Mouse (Mus musculus): ENCODE results near the gene Avpr1b.
"Not testable (repeated sequence)": the region's sequence is repeated elsewhere in the genome, so short reads cannot be mapped to it uniquely, and the experiment has no call there.

Avpr1b gene

DNA sequence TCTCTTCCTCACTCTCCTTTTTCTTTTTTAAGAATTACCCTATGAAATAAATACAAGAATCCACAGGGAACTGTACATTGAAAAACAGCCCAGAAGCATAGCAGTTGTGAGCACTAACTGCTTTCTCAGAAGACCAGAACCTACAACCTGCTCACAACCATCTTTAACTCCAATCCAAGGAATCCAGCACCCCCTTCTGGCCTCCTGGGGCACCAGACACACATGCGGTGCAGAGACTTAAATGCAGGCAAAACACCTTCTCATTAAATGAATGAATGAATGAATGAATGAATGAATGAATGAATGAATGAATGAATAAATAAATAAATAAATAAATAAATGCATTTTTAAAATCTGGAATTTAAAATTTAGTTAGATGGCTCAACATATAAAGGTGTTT, 19.5 kb downstream of the Avpr1b start:
- no peak for DNase-seq (ENCODE audit: low spot score in 2 of 2)

DNA sequence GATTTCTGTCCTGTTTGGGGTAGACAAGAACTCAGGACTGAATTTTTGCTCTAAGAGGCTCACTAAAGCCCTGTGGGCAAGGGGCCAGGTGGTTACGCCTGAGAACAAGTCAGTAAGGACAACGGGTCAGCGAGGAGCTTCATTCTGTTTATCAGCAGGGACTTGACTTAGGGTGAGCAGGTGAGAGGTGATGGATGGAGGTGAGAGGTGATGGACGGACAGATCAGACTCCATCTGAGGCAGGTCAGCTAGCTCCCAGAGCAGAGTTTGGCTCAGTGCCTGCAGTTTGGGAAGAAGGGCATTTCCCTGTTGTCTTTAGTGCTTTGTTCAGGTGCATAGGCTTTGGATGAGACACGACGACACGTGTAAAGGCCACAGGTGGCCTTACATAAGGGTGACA, 20.3 kb downstream of the Avpr1b start:
- DNase-seq (ENCODE audit: low spot score in 2 of 2): no peak

DNA sequence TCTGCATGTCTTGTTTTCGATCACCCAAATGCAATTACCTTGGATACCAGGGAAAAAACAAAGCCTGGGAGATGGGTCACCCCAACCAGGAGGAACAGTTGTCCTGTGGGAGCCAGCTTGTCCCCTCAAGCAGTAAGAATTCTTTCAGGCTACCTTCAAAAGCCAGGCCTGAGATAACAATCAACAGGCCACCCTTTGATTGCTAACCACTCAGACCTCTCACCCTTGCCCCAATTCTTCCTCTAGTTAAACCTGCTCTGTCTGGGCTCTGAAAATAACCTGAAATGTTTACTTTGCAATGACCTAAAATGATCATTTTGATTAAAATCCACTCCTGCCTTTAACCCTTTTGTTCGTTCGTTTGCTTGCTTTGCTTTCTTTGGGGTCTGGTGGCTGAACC, 24.6 kb downstream of the Avpr1b start:
- no peak for DNase-seq (ENCODE audit: low spot score in 2 of 2)

- DNase-seq (ENCODE audit: low spot score in 2 of 2): no peak
Observed at GRCm38 (mm10) chr1:131624175-131624835, 25.3 kb downstream of the Avpr1b start.

DNA sequence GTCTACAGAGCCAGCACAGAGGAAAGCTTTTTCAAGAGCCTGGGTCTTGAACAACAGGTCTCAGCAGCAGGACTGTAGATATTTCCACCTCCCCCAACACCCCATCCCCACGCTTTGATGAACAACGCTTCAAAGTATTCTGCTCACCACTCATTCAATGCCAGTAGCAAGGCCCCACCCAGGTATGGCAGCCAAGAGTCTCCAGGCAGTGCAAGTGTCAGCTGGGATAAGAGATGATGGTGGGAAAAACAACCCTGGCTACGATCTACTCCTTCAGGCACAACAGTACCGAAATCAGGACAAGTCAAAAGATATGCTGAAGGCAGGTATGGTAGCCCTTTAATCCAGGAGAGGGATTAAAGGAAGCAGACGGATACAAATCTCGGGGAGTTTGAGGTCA, 27.2 kb downstream of the Avpr1b start:
- no peak for DNase-seq (ENCODE audit: low spot score in 2 of 2)

GRCm38 (mm10) chr1:131632216-131632615, 33.2 kb downstream of the Avpr1b start:
- DNase-seq (ENCODE audit: low spot score in 2 of 2): not testable (repeated sequence)

- DNase-seq (ENCODE audit: low spot score in 2 of 2): no peak
Observed at GRCm38 (mm10) chr1:131634495-131634894, 35.5 kb downstream of the Avpr1b start.

- no peak for DNase-seq (ENCODE audit: low spot score in 2 of 2)
Observed at GRCm38 (mm10) chr1:131637791-131638540, 38.9 kb downstream of the Avpr1b start, which contains the start of gene Ctse. Ctse (plus strand) TSS chr1:131638306.

GRCm38 (mm10) chr1:131638541-131639421, 39.7 kb downstream of the Avpr1b start:
- DNase-seq (ENCODE audit: low spot score in 2 of 2): no peak

- DNase-seq (ENCODE audit: low spot score in 2 of 2): no peak
Observed at GRCm38 (mm10) chr1:131640062-131640461, 41.0 kb downstream of the Avpr1b start.

GRCm38 (mm10) chr1:131641565-131641964, 42.5 kb downstream of the Avpr1b start:
- DNase-seq (ENCODE audit: low spot score in 2 of 2): no peak

- no peak for DNase-seq (ENCODE audit: low spot score in 2 of 2)
Observed at GRCm38 (mm10) chr1:131642251-131642650, 43.2 kb downstream of the Avpr1b start.

GRCm38 (mm10) chr1:131652670-131653443, 53.8 kb downstream of the Avpr1b start:
- no peak for DNase-seq (ENCODE audit: low spot score in 2 of 2)

DNA sequence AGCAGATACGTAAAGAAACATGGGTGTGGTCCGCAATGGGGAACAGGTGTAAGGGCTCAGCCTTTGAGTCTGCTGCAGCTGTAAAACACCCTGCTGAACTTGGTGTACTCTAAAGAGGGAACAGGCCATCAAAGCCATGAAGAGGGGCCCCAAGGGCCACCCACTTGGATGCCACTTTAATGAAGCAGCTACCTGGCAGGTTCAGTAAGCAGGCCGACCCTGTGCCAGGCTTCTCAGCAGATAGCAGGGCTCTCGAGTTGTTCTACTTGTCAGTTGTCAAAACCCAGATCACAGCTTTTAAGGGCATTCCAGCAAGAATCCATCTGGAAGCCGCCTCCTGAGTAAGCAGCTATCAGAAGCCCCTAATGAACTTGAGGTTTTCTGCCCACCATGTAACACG, 56.6 kb downstream of the Avpr1b start:
- no peak for DNase-seq (ENCODE audit: low spot score in 2 of 2)

DNA sequence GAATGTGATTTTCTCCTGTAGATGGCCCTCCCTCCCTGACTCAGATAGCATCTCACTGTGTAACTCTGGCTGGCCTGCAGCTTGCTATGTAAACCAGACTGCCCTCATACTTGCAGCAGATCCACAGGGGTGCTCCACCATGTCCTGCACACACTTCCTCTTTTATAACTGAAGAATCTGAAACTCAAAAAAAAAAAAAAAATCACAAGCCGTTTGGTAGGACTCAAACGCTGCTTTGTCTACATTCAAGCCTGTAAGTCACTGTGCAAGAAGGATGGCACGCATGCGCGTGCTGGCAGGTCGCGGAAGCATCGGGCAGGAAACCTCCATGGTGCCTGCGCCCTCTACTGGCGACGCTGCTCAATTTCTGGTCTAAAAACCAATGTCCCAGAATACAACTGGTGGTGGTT, 58.9 kb downstream of the Avpr1b start:
- peak; percentile 94 for DNase-seq (ENCODE audit: low spot score in 2 of 2)

GRCm38 (mm10) chr1:131659512-131660085, 60.6 kb downstream of the Avpr1b start:
- DNase-seq (ENCODE audit: low spot score in 2 of 2): no peak

- no peak for DNase-seq (ENCODE audit: low spot score in 2 of 2)
Observed at GRCm38 (mm10) chr1:131660266-131660665, 61.2 kb downstream of the Avpr1b start.

- no peak for DNase-seq (ENCODE audit: low spot score in 2 of 2)
Observed at GRCm38 (mm10) chr1:131660716-131661472, 61.9 kb downstream of the Avpr1b start.
